Mouse (Mus musculus): Measurements from ENCODE around the gene Vsnl1. TPM values are rescaled to one million over a fixed set of nuclear protein-coding genes. Genes with fewer than 3 reads are reported as not detected.

Gene Vsnl1
- total and polyA plus RNA-seq, 3 experiments = not detected

GRCm38 (mm10) chr12:11286382-11286781, 150.0 kb downstream of the Vsnl1 start:
- no peak for DNase-seq (ENCODE audit: low read depth, low spot score)
- Histone ChIP-seq H3K4me3 (ENCODE audit: control insufficient read depth in 1 of 2, insufficient read depth in 1 of 2, low read depth in 2 of 2, low read length in 2 of 2) (no peak overlapping the region), H3K4me1 (ENCODE audit: control insufficient read depth in 1 of 2, insufficient read depth in 2 of 2, low read length in 2 of 2) (no peaks in the 10 kb centered on the region), H3K9ac (ENCODE audit: control insufficient read depth, low read depth, low read length, poor library complexity, severe bottlenecking) (no peak overlapping the region), H3K27ac (ENCODE audit: control insufficient read depth, low read depth, low read length) (no peak overlapping the region), H3K79me2 (ENCODE audit: control insufficient read depth, insufficient read depth, low read length, poor library complexity) (no peaks in the 10 kb centered on the region), H3K27me3 (ENCODE audit: control insufficient read depth in 1 of 2, insufficient read depth in 2 of 2, low read length in 2 of 2) (no peaks in the 10 kb centered on the region), H3K36me3 (ENCODE audit: control insufficient read depth in 1 of 2, insufficient read depth in 2 of 2, low read length in 2 of 2) (peaks cover 3 to 49% of the 10 kb centered on the region in 2 experiments; a peak in 3 of 4 replicates), H3K9me3 (replicated peaks; ENCODE audit: insufficient read depth, low read length) (no peaks in the 10 kb centered on the region)
- TF ChIP-seq ZKSCAN1 (IDR thresholded peaks at IDR 0.05; ENCODE audit: low read depth, low read length) (no peak), CTCF (IDR thresholded peaks at IDR 0.05 in 2 of 3, conservative IDR thresholded peaks at IDR 0.05 in 1 of 3; ENCODE audit: control insufficient read depth in 1 of 3, insufficient read depth in 1 of 3, low read depth in 2 of 3, low read length in 3 of 3, poor library complexity in 1 of 3, severe bottlenecking in 1 of 3) (peak; percentile 5 to 25 (median 19); a peak in 2 of 6 replicates), SMC3 (IDR thresholded peaks at IDR 0.05; ENCODE audit: low read depth, low read length) (0 out of 2 replicates have a peak, but pooled peaks have one; percentile 3)

- no peaks in the 10 kb centered on the region for H3K9me3 ChIP-seq (replicated peaks; ENCODE audit: insufficient read depth, low read length)
- H3K4me3 ChIP-seq (ENCODE audit: control insufficient read depth in 1 of 2, insufficient read depth in 1 of 2, low read depth in 2 of 2, low read length in 2 of 2) = no peak overlapping the region
- TF ChIP-seq USF1 (IDR thresholded peaks at IDR 0.05; ENCODE audit: low read depth, low read length) (no peak), POLR2AphosphoS5 (IDR thresholded peaks at IDR 0.05; ENCODE audit: borderline replicate concordance, low read depth, low read length) (no peak), MAX (IDR thresholded peaks at IDR 0.05; ENCODE audit: low read length) (no peak), TBP (IDR thresholded peaks at IDR 0.05; ENCODE audit: low read depth, low read length) (no peak), CHD1 (IDR thresholded peaks at IDR 0.05; ENCODE audit: low read depth, low read length) (no peak), EP300 (IDR thresholded peaks at IDR 0.05; ENCODE audit: low read depth in 1 of 2, low read length in 2 of 2) (no peak), ZNF384 (IDR thresholded peaks at IDR 0.05; ENCODE audit: low read depth, low read length) (no peak), HCFC1 (IDR thresholded peaks at IDR 0.05; ENCODE audit: low read depth, low read length) (no peak), ZKSCAN1 (IDR thresholded peaks at IDR 0.05; ENCODE audit: low read depth, low read length) (no peak), MXI1 (IDR thresholded peaks at IDR 0.05; ENCODE audit: low read depth, low read length) (no peak), MAFK (IDR thresholded peaks at IDR 0.05; ENCODE audit: borderline replicate concordance, low read depth, low read length) (no peak), GATA1 (IDR thresholded peaks at IDR 0.05; ENCODE audit: low read depth, low read length) (no peak), ZMIZ1 (IDR thresholded peaks at IDR 0.05; ENCODE audit: low read depth, low read length) (no peak), UBTF (IDR thresholded peaks at IDR 0.05; ENCODE audit: borderline replicate concordance, insufficient read depth, low read depth, low read length) (no peak), MAZ (IDR thresholded peaks at IDR 0.05; ENCODE audit: low read depth, low read length) (no peak), USF2 (IDR thresholded peaks at IDR 0.05; ENCODE audit: borderline replicate concordance in 1 of 2, insufficient read depth in 1 of 2, low read depth in 1 of 2, low read length in 2 of 2) (no peak), TAL1 (IDR thresholded peaks at IDR 0.05; ENCODE audit: low read length) (no peak), SIN3A (IDR thresholded peaks at IDR 0.05; ENCODE audit: low read length) (no peak), TCF12 (IDR thresholded peaks at IDR 0.05; ENCODE audit: low read depth, low read length) (no peak), NRF1 (IDR thresholded peaks at IDR 0.05; ENCODE audit: insufficient read depth, low read depth, low read length, poor library complexity, severe bottlenecking) (no peak)
- H3K27ac ChIP-seq (ENCODE audit: control insufficient read depth, low read depth, low read length) = no peak overlapping the region
- no peaks in the 10 kb centered on the region for H3K4me1 ChIP-seq (ENCODE audit: control insufficient read depth in 1 of 2, insufficient read depth in 2 of 2, low read length in 2 of 2)
- DNase-seq (ENCODE audit: low read depth, low spot score) = no peak
- H3K79me2 ChIP-seq (ENCODE audit: control insufficient read depth, insufficient read depth, low read length, poor library complexity) = no peaks in the 10 kb centered on the region; the same call in 1 of the 2 replicates
- no peaks in the 10 kb centered on the region for H3K27me3 ChIP-seq (ENCODE audit: control insufficient read depth in 1 of 2, insufficient read depth in 2 of 2, low read length in 2 of 2)
- peaks cover 3 to 42% of the 10 kb centered on the region in 2 experiments; a peak in 3 of 4 replicates for H3K36me3 ChIP-seq (ENCODE audit: control insufficient read depth in 1 of 2, insufficient read depth in 2 of 2, low read length in 2 of 2)
- no peak overlapping the region for H3K9ac ChIP-seq (ENCODE audit: control insufficient read depth, low read depth, low read length, poor library complexity, severe bottlenecking)
Observed at GRCm38 (mm10) chr12:11281584-11281983, 154.8 kb downstream of the Vsnl1 start.
